Mouse (Mus musculus) heart, postnatal 0 days (tissue): Measurements from ENCODE around the gene Mob1b.

Experiments used
- CTCF ChIP-seq: IDR thresholded peaks from 2 replicates; pipeline ENCODE4 v1.5.1; 2016; ENCODE audit warnings: antibody characterized with exemption, control low read depth, low read depth
- EP300 ChIP-seq: IDR thresholded peaks from 2 replicates; pipeline ENCODE4 v1.6.1; 2016; ENCODE audit warnings: antibody characterized with exemption, low read depth

DNA sequence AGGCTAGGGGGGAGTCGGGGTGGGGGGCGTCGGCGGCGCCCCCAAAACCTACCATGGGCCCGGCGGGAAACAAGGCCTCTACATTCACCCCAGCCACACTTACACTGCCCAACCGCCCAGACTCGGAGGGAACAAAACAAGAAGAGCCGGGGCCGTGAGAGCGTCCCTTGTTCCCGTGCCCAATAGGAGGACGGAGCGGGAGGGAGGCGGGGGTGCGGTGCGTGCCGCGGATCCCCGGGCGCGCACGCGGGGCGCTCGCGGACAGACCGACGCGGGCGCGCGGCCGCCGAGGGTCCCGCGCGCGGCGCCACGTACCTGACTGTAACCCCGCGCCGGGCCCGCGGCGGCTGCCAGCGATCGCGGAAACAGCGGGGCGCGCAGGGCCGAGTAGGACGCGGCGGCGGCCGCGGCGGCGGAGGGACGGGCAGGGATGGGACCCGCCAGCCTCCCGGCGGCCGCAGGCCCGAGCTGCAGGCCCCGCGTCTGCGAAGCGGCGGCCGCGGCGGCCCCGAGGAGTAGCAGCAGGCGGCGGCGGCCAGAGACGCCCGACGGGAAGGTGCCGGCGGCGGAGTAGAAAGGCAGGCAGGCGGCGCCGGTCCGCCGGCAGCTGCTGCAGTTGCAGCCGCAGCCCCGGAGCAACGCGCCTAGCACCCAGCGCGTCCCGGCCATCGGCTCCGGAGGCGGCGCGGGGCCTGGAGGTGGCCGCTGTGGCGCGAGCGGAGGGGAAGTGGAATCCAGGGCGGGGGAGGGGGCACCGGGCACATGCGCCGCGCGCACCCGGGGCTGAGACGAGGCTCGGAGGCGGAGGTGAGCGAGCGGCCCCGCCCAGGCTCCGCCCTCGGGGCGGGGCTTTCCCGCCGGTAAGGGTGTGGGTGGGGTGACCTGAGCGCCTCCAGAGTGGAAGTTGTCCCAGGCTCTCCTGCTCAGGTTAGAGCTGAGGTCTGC, 44.9 kb upstream of the Mob1b start, which contains the start of gene Grsf1:
- no peak for TF ChIP-seq CTCF
- TF ChIP-seq EP300, result no peak
